Mouse (Mus musculus) layer of hippocampus, postnatal 10 days (tissue): ENCODE measurements around the gene Fshr. TPM values are rescaled to one million over a fixed set of nuclear protein-coding genes. Genes with fewer than 3 reads are reported as not detected.

Experiments
- DNase-seq, 2 experiments: peaks; one replicate each; pipeline ENCODE4 v3.0.0; 2021; ENCODE audit warnings: low spot score in 2 of 2
- total RNA-seq, 2 experiments: library from RNA; stranded (reverse); gene quantifications; 2 replicates each; pipeline ENCODE4 v1.2.3; 2021

Fshr gene
- total RNA-seq, 2 experiments from 2014 or later = not detected

- no peak for DNase-seq
These were observed 164.4 kb downstream of the Fshr start for GRCm38 (mm10) chr17:89036049-89036448.

- no peak for DNase-seq
These were observed 165.8 kb downstream of the Fshr start for GRCm38 (mm10) chr17:89034627-89035026.

GRCm38 (mm10) chr17:89032981-89033380, 167.5 kb downstream of the Fshr start:
- DNase-seq = no peak

- DNase-seq = no peak
These were observed 181.0 kb downstream of the Fshr start for GRCm38 (mm10) chr17:89019518-89019917.

DNA sequence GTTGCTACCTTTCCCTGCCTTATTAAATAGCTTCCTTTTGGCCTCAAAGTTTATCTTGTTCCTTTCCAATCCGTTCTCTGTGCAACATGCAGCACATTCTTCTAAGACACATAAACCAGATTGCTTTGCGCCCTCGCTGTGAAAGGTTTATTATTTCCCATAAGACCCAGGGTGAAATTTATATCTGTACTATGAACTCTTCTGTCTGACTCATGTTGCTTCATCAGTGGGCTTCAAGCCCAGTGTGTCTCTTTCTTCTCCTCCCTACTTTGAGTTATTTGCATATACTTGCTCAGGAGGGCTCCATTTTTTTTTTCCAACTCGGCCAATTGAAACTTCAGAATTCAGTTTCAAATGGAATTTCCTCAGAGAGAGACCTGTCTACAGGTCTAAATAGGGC, 183.5 kb downstream of the Fshr start:
- DNase-seq = no peak

DNA sequence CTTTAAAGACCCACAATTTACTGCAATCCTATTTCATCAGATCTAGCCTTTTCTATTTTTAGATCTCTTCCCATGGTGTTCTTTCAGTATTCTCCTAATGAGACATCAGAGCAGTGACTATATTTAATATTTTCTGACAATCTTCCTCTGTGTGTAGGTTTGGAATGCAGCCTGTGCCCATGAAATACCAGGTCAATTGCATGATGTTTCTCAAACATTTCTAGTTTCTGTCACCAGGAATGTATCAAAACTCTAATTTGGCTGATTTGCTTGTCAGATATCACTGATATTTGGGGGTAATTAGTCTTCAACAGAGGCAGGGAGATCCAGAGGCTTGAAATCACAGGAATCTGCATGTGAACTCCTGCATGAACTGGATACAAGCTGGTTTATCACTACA, 186.8 kb downstream of the Fshr start:
- DNase-seq = no peak

DNA sequence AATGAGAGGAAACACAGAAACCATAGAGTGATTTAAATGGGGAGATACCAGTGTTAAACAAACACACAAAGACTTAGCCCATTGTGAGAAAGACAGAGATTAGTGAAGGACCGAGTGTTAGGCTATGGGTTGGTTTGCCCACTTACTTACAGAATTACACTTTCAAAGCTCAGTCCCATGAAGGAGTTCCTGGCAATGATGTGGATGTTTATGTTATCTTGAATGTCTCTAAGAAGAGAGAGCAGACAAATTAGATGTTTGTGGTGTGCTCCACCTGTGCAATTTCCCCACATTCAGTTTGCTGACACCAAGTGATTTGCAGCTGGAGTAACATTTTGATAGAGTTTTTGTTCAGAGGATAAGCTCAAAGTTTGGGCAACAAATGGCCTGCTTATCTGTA, 191.4 kb downstream of the Fshr start:
- no peak for DNase-seq

GRCm38 (mm10) chr17:89008680-89009079, 191.8 kb downstream of the Fshr start:
- DNase-seq = no peak

DNA sequence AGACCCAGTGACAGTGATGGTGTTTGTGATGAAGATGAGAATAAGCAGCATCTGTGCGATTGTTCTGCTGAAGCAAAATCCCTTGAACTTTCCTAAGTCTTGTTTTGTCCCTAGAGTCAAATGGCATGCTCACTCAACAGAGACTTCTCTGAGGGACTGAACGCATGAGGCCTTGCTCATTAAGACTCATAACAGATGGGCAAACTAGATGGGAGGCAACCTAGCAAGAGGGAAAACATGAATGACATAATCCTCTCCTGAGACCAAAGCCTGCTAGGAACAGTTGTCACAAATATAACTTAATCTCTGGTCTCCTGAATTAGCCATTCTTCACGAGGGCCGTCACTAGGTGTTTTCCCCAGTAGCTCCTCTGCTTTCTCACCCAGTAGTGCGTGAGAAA, 194.5 kb downstream of the Fshr start:
- no peak for DNase-seq

DNA sequence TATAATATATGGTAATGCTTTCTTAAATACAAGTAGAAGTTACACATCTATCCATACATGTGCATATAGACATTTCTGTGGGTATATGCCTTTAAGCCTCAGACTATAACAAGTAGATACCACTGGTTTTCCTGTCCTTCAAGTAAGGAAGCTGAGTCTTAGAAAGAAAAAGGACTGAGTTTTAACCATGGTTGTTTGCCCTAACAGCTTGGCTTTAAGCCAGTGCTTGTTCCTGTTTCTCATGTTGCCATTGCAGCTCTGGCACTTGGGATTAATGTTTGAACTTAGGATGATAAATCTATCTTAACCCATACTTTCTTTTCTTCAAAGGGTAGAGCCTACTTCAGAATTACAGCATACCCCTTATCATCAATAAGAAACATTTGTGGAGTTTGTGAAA, 200.6 kb downstream of the Fshr start:
- no peak for DNase-seq

- no peak for DNase-seq
These were observed 202.2 kb downstream of the Fshr start for GRCm38 (mm10) chr17:88998243-88998642.

DNA sequence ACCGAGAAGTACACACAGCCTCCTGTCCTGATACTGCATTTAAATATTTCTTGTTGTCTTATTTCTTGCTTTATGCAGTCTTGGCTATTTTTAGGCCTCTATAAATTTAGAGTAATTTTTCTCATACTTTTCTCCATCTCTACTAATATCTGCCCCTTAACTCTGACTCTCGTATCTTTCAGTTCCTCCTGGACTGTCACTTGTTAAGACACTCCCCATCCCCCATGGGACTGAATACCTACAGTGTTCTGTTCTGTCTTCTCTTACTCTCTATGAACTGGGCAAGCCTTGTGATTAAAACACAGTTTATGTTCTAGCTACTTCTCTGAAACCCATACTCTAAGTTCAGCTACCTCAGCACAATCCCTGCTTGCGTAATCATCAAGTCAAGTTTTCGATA, 209.2 kb downstream of the Fshr start:
- no peak for DNase-seq

DNA sequence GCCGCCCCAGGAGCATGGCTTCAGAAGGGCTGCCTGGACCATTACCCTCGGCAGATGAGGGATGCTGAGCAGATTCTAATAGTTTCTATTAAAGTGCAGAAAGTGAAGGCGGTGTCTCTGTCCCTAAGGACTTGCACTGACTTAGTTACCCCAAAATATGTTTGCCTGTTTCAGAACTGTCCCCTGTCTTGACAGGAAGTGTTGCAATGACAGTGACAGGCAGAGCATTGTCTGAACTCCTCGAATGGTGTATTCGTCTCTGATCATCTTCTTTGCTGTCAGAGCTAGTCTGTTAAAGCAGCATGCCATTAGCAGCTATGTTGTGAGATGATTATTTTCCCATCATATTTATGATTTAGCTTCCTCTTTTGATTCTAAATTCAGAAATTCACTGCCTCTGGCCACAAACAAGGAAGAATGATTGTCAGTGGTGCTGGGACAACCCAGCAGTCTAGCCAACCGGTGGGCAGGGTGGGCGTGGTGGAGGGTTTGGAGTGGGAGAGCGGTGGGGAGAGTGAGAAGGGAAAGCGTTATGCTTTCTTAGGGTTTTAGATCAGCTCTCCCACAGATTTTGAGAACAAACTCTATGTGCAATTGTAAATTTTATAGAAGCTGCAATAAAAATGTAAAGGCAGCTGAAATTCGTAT, 219.6 kb downstream of the Fshr start:
- no peak for DNase-seq

DNA sequence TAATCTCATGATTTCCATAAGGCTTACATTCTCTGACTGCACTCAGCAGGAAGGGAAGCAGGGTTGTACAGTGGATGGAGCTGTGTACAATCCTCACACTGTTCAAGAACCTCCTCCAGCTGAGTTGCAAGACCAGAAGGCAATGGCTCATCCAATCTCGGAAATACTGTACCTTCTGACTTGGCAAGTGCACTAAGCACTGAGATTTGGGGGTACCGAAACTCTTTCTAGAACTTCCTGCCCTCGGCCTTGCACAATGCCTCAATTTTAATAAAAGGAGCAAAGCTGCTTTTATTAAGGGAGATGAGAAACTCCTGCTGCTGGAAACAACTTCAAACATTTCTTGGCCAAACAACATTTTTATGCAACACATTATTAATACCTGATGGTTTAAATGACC, 225.9 kb downstream of the Fshr start:
- no peak for DNase-seq

GRCm38 (mm10) chr17:88966028-88966427, 234.4 kb downstream of the Fshr start:
- DNase-seq = no peak

DNA sequence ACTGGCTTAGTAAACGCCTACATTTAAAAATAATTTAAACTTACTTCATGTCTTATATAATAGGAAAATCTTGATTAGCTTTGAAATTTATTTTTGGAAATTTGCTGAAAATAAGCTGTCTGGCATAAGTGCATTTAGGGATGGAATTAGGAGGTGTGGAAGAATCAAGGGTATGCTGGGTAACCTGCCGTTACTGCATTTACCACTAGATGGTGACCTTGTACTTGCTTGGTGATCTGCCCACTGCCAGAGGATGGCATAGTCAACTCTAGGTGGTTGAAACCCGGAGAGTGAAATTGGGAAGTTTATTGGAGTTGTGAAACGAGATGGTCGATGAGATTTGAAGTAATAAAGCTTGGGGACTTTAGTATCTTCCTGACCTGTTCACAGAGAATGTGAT, 246.5 kb downstream of the Fshr start:
- DNase-seq = peak; percentile 70 to 78

DNA sequence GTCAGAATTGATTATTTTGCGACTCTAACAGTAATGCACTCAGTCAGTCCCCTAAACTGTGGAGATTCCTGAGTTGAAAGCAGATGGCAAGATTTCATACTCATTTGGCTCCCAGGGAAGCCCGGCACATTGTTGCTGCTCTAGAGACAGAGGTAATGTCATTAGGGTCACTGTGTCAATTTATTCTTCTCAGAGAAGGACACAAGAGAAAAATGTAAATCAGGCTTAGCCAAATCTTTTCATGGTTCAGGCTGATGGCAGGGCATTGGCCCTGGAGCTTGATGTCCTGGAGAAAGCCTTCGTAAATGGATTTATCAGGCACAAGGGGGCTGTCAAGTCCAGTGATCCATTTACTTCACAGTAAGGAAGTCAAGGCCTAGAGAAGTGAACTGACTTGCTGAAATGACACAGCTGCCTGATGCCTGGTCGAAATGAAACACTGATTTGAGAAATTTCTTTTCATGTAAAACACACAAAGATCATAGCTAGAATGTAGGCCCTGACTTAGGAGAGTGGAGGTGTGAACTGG, 262.3 kb downstream of the Fshr start:
- DNase-seq = no peak

GRCm38 (mm10) chr17:88937341-88938152, 262.9 kb downstream of the Fshr start:
- DNase-seq = peak; percentile 32 to 45

GRCm38 (mm10) chr17:88936941-88937340, 263.5 kb downstream of the Fshr start:
- no peak for DNase-seq
